8 mouse cellular contexts compared by ENCODE assay signal in genomic region chr10:95940901-95941767, GRCm38 (mm10). TPM values are rescaled to one million over a fixed set of nuclear protein-coding genes. Genes with fewer than 3 reads are reported as not detected.
DNase-seq lines count a peak whose midpoint lies in the region; ATAC-seq and TF ChIP-seq lines count a peak whose summit lies in the region.

No protein-coding gene starts in this region.

- H3K27ac ChIP-seq in lung, embryonic 14.5 days (ENCODE audit: low read depth): peak overlapping the region; percentile 90
- H3K27ac ChIP-seq in embryonic facial prominence, embryonic 13.5 days: peak overlapping the region; percentile 78
- H3K27ac ChIP-seq in intestine, embryonic 14.5 days (ENCODE audit: low read depth): peak overlapping the region; percentile 86
- H3K27ac ChIP-seq in midbrain, embryonic 14.5 days (replicated peaks; ENCODE audit: low read depth, low read length): peak overlapping the region; percentile 93

- H3K27me3 ChIP-seq in lung, embryonic 14.5 days (ENCODE audit: insufficient read depth, low read length): no peaks in the 10 kb centered on the region
- H3K27me3 ChIP-seq in Patski: no peaks in the 10 kb centered on the region
- H3K27me3 ChIP-seq in embryonic facial prominence, embryonic 13.5 days: no peaks in the 10 kb centered on the region
- H3K27me3 ChIP-seq in intestine, embryonic 14.5 days (replicated peaks; ENCODE audit: control insufficient read depth, insufficient read depth, low read length): no peaks in the 10 kb centered on the region
- H3K27me3 ChIP-seq in midbrain, embryonic 14.5 days (ENCODE audit: control insufficient read depth, insufficient read depth, low read length): no peaks in the 10 kb centered on the region

- peak; percentile 77 for DNase-seq in lung, embryonic 14.5 days
- DNase-seq in lung, postnatal 36 days: no peak
- no peak for DNase-seq in Patski (ENCODE audit: low read depth, low spot score)
- DNase-seq in intestine, embryonic 14.5 days (ENCODE audit: low spot score): peak; percentile 76
- DNase-seq in midbrain, embryonic 14.5 days: no peak
- no peak for DNase-seq in gastrocnemius, postnatal 10 days
- no peak for DNase-seq in layer of hippocampus, adult 9-10 months (ENCODE audit: low spot score)

- H3K4me2 ChIP-seq in lung, embryonic 14.5 days: peak overlapping the region; percentile 85
- peak overlapping the region; percentile 87 for H3K4me2 ChIP-seq in embryonic facial prominence, embryonic 13.5 days
- H3K4me2 ChIP-seq in intestine, embryonic 14.5 days (ENCODE audit: low read length): peak overlapping the region; percentile 71
- peak overlapping the region; percentile 87 for H3K4me2 ChIP-seq in midbrain, embryonic 14.5 days (ENCODE audit: low read length)

- CTCF ChIA-PET in Patski (lab: Charles Lee): no interaction called here

- TF ChIP-seq CTCF in lung, embryonic 14.5 days (IDR thresholded peaks at IDR 0.05; ENCODE audit: low read depth): no peak
- TF ChIP-seq CTCF in Patski (IDR thresholded peaks at IDR 0.05): no peak

- POLR2A ChIA-PET in Patski (lab: Charles Lee): no interaction called here

- H3K9me3 ChIP-seq in lung, embryonic 14.5 days (ENCODE audit: low read depth, low read length): no peaks in the 10 kb centered on the region
- H3K9me3 ChIP-seq in embryonic facial prominence, embryonic 13.5 days: no peaks in the 10 kb centered on the region
- no peaks in the 10 kb centered on the region for H3K9me3 ChIP-seq in intestine, embryonic 14.5 days (ENCODE audit: control insufficient read depth, low read length)
- no peaks in the 10 kb centered on the region for H3K9me3 ChIP-seq in midbrain, embryonic 14.5 days (ENCODE audit: control insufficient read depth, low read length)

- WGBS in lung, embryonic 14.5 days: 3% methylated on average over 62 of the region's 69 CpGs
- 4% methylated on average over 63 of the region's 69 CpGs for WGBS in embryonic facial prominence, embryonic 13.5 days
- WGBS in intestine, embryonic 14.5 days: 2% methylated on average over 64 of the region's 69 CpGs
- 6% methylated on average over 63 of the region's 69 CpGs for WGBS in midbrain, embryonic 14.5 days

- peak overlapping the region; percentile 80 for H3K9ac ChIP-seq in lung, embryonic 14.5 days
- peak overlapping the region; percentile 87 for H3K9ac ChIP-seq in embryonic facial prominence, embryonic 13.5 days
- H3K9ac ChIP-seq in intestine, embryonic 14.5 days (ENCODE audit: low read length): peak overlapping the region; percentile 70
- H3K9ac ChIP-seq in midbrain, embryonic 14.5 days (replicated peaks; ENCODE audit: low read length): peak overlapping the region; percentile 80

- H3K4me1 ChIP-seq in lung, embryonic 14.5 days (ENCODE audit: insufficient read depth): 0 out of 2 replicates have a peak, but pooled peaks cover 3% of the 10 kb centered on the region
- peaks cover 17% of the 10 kb centered on the region for H3K4me1 ChIP-seq in embryonic facial prominence, embryonic 13.5 days
- peaks cover 10% of the 10 kb centered on the region; the same call in 1 of the 2 replicates for H3K4me1 ChIP-seq in intestine, embryonic 14.5 days (replicated peaks; ENCODE audit: control insufficient read depth, insufficient read depth, low read length)
- H3K4me1 ChIP-seq in midbrain, embryonic 14.5 days (ENCODE audit: control insufficient read depth, insufficient read depth, low read length): peaks cover 18% of the 10 kb centered on the region

- H3K36me3 ChIP-seq in lung, embryonic 14.5 days (ENCODE audit: insufficient read depth): no peaks in the 10 kb centered on the region
- H3K36me3 ChIP-seq in embryonic facial prominence, embryonic 13.5 days: no peaks in the 10 kb centered on the region
- no peaks in the 10 kb centered on the region for H3K36me3 ChIP-seq in intestine, embryonic 14.5 days (ENCODE audit: control insufficient read depth, insufficient read depth, low read length)
- H3K36me3 ChIP-seq in midbrain, embryonic 14.5 days (ENCODE audit: control insufficient read depth, insufficient read depth, low read length): no peaks in the 10 kb centered on the region

- H3K4me3 ChIP-seq in lung, embryonic 14.5 days (ENCODE audit: low read depth, low read length): peak overlapping the region; percentile 82
- H3K4me3 ChIP-seq in embryonic facial prominence, embryonic 13.5 days: peak overlapping the region; percentile 93
- peak overlapping the region; percentile 66 for H3K4me3 ChIP-seq in intestine, embryonic 14.5 days (ENCODE audit: low read depth, low read length)
- peak overlapping the region; percentile 77 for H3K4me3 ChIP-seq in midbrain, embryonic 14.5 days (replicated peaks; ENCODE audit: low read depth, low read length)

- peak; percentile 87 for ATAC-seq in lung, embryonic 14.5 days (ENCODE audit: insufficient read depth)
- peak; percentile 63 for ATAC-seq in Patski
- peak; percentile 68 for ATAC-seq in embryonic facial prominence, embryonic 13.5 days (ENCODE audit: insufficient number of reproducible peaks, insufficient read depth, low FRiP score, low TSS enrichment, low read depth)
- peak; percentile 80 for ATAC-seq in intestine, embryonic 14.5 days (replicated peaks; ENCODE audit: low FRiP score, low TSS enrichment, low read depth)
- ATAC-seq in midbrain, embryonic 14.5 days (ENCODE audit: low FRiP score, low TSS enrichment): peak; percentile 83

- in situ Hi-C loops in Patski (cut with MboI; ENCODE audit: low pct_unique_long_range_greater_than_20kb): no loop called here

RNA-seq across cellular contexts. Expression of gene Eea1, which starts 0.7 kb away (rescaled TPM):
- 17.7 and 22.4 TPM in 2 replicates for polyA plus RNA-seq in lung, embryonic 14.5 days (2014; fragmentation: Nextera tagmentation; extraction: Ambion mirVana)
- polyA plus RNA-seq in Patski (2021): 20.2 TPM
- polyA plus RNA-seq in embryonic facial prominence, embryonic 13.5 days (2015; fragmentation: Nextera tagmentation; extraction: Ambion mirVana): 20.3 and 21.5 TPM in 2 replicates
- 22.2 and 22.6 TPM in 2 replicates for polyA plus RNA-seq in intestine, embryonic 14.5 days (2014; fragmentation: Nextera tagmentation; extraction: Ambion mirVana)
- polyA plus RNA-seq in midbrain, embryonic 14.5 days (2014; fragmentation: Nextera tagmentation; extraction: Ambion mirVana): 23.2 and 26.3 TPM in 2 replicates
- total RNA-seq in gastrocnemius, postnatal 10 days (2021): 10 to 100 TPM; 22.6 to 24.9 TPM

Comparison
In these comparisons a context has a peak if more than half of its experiments do, and no peak if none do; other contexts are left out.
1. DNase-seq: peak in lung, embryonic 14.5 days (single experiment) and intestine, embryonic 14.5 days (single experiment); none in lung, postnatal 36 days (single experiment), Patski (single experiment), midbrain, embryonic 14.5 days (single experiment), gastrocnemius, postnatal 10 days (single experiment) and layer of hippocampus, adult 9-10 months (single experiment).
2. Peak in every context shown above with its lines, with median percentiles within 50 percentile points of each other: ATAC-seq, H3K27ac ChIP-seq, H3K4me2 ChIP-seq, H3K4me3 ChIP-seq and H3K9ac ChIP-seq.